Mouse (Mus musculus): ENCODE data around the gene Gm12166. TPM values are rescaled to one million over a fixed set of nuclear protein-coding genes. Genes with fewer than 3 reads are reported as not detected.

The Gm12166 gene
- 0.33 TPM in 1 of 2 replicates, not detected in the other for polyA plus RNA-seq (2012; ENCODE audit: low replicate concordance)

DNA sequence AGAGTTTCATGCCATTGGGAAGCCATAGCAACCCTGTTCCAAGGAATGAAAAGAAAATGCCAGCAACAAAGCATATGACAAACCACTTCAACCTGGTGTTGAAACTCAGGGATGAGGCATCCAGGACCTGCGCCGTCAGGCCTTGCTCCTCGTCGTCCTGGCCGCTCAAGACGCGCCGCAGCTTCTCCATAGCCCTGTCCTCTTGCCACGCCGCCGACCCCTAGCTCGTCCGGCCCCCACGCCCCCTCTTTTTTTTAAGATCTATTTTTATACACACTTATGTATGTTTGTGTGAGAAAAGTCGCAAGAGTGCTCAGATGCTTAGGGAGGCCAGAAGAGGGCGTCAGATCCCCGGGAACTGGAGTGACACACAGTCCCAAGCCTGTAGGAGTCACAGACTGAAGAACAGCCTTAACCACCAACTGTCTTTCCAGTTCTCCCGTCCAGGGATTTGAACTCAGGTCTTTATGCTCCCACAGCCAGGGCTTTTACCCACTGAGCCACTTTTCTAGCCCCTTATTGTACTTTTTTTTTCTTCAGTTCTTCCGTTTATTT is at the start of gene Gm12166:
Gm12166 (minus strand) TSS at position 217 of the 555 bp plus-strand sequence.

DNA sequence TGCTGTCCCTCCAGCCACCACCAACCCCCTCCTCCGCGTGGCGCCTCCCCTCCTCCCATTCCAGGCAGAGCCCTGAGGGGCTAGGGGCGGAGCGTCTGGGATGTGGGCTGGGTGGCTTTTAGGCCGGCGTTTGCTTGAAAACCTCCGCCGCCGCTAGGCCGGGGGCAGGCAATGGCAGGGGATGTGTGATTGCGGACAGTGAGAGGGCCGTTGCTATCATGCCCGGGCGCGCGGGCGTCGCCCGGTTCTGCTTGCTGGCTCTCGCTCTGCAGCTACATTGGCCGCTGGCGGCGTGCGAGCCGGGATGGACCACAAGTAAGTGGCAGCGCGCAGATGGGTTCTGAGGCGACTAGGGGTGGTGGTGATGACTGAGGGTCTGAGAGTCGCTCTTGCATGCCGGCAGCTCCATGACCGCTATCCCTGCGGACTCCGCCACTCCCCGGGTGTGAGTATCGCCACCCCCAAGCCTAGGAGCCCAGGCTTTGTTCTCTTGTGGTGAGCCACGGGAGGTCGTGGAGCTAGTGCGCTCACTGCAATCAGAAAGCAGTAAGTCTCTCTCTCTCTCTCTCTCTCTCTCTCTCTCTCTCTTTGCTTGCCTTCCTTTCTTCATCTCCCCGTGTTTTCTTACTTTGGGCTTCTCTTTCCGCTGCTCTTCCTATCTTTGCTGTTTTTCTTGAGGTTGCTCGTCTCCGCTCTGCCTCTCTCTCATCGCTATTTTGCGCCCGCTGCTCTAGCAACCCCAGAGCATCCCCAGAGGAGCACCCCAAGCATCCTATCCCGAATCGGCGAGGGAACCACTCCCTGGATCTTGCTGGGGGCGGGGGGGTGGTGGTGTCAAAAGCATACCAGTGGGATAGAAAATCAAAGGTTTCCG is 4.0 kb upstream of the Gm12166 start, which contains the start of gene Adam19:
Adam19 (plus strand) TSS at position 97 of the 874 bp plus-strand sequence.

Other genes starting within 250 kb of the Gm12166 start
- gene Clint1, start 200.3 kb downstream of the Gm12166 start, polyA plus RNA-seq (2012; ENCODE audit: low replicate concordance) = 35.2 and 51.4 TPM in 2 replicates
- 69.5 and 121 TPM in 2 replicates for gene Lsm11, start 107.4 kb downstream of the Gm12166 start, polyA plus RNA-seq (2012; ENCODE audit: low replicate concordance)
- gene Thg1l, start 96.8 kb downstream of the Gm12166 start, polyA plus RNA-seq (2012; ENCODE audit: low replicate concordance) = 1.6 and 6.9 TPM in 2 replicates
- gene Sox30, start 72.0 kb downstream of the Gm12166 start, polyA plus RNA-seq (2012; ENCODE audit: low replicate concordance) = not detected in 2 replicates
- 30.1 and 81.4 TPM in 2 replicates for gene Adam19, start 3.7 kb upstream of the Gm12166 start, polyA plus RNA-seq (2012; ENCODE audit: low replicate concordance)
- gene Nipal4, start 114.2 kb upstream of the Gm12166 start, polyA plus RNA-seq (2012; ENCODE audit: low replicate concordance) = not detected in 2 replicates
- gene Fndc9, start 183.2 kb upstream of the Gm12166 start, polyA plus RNA-seq (2012; ENCODE audit: low replicate concordance) = not detected in 2 replicates

All from leukemia stem cell, adult 10-12 weeks (primary cell).